Mouse (Mus musculus) stomach, embryonic 15.5 days (tissue): ENCODE measurements at regions not wholly inside any gene's neighbourhood (a gene's known extent, or its start where the extent isn't known, plus 50 kb on each side); places are given as distances from the start of the nearest gene placed in this dataset.

Experiments used
- ATAC-seq: fragments of 200-750 bp; cut with Nextera tagmentation; 2 replicates; pipeline ENCODE4 v1.8.0; 2017; ENCODE audit warnings: low read depth, moderate number of reproducible peaks, moderate TSS enrichment; ENCODE audit not compliant: insufficient read depth, low FRiP score
- H3K27ac ChIP-seq: fragments of 300-500 bp; sonication (generic); 2 replicates; pipeline ENCODE4 v1.5.1; 2015; ENCODE audit warnings: mild to moderate bottlenecking, inconsistent platforms
- H3K27me3 ChIP-seq: fragments of 300-500 bp; sonication (generic); replicated peaks from 2 replicates; pipeline ENCODE4 v1.6.1; 2015; ENCODE audit warnings: inconsistent platforms
- H3K36me3 ChIP-seq: fragments of 300-500 bp; sonication (generic); 2 replicates; pipeline ENCODE4 v1.6.1; 2015; ENCODE audit warnings: inconsistent platforms
- H3K4me1 ChIP-seq: fragments of 300-500 bp; sonication (generic); 2 replicates; pipeline ENCODE4 v1.6.1; 2015; ENCODE audit warnings: inconsistent platforms
- H3K4me2 ChIP-seq: fragments of 300-500 bp; sonication (generic); 2 replicates; pipeline ENCODE4 v1.6.1; 2015; ENCODE audit warnings: mild to moderate bottlenecking, inconsistent platforms
- H3K4me3 ChIP-seq: fragments of 300-500 bp; sonication (generic); replicated peaks from 2 replicates; pipeline ENCODE4 v1.5.1; 2015; ENCODE audit warnings: inconsistent platforms
- H3K9ac ChIP-seq: fragments of 300-500 bp; sonication (generic); 2 replicates; pipeline ENCODE4 v1.6.1; 2015; ENCODE audit warnings: inconsistent platforms
- H3K9me3 ChIP-seq: fragments of 300-500 bp; sonication (generic); 2 replicates; pipeline ENCODE4 v1.6.1; 2016; ENCODE audit warnings: inconsistent platforms
- WGBS: fragments of 180-500 bp; shearing (Covaris S2); methylation state at CpG from one replicate; pipeline ENCODE4 v1.1.7; 2015; 5-methylcytosine and 5-hydroxymethylcytosine counted together

GRCm38 (mm10) chr11:38715697-38716096, 1479.9 kb upstream of the Tenm2 start:
- Histone ChIP-seq H3K27ac (no peak overlapping the region), H3K36me3 (no peaks in the 10 kb centered on the region), H3K9ac (no peak overlapping the region), H3K27me3 (no peaks in the 10 kb centered on the region), H3K9me3 (no peaks in the 10 kb centered on the region), H3K4me2 (no peak overlapping the region), H3K4me3 (no peak overlapping the region), H3K4me1 (no peaks in the 10 kb centered on the region)
- 77% methylated on average over 3 of the region's 3 CpGs for WGBS
- no peak for ATAC-seq

DNA sequence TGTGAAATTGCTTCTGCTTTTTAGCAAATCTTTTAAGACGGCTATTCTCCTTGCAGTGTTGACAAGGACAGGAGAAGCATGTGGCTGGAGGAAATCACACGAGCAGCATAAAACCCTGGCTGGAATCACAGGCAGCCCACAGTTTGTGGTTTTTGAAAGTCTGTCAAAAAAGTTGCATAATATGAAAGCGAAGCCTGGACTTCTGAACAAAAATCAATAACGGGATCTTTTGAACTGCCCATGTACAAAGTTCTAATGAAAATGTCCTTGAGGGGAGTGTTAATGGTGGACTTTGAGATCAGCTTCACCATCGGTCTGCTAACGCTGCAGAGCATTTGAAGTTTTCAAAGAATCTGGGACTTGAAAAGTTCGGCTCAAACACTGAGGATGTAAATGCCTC, 1445.5 kb upstream of the Tenm2 start:
- Histone ChIP-seq H3K9me3 (no peaks in the 10 kb centered on the region), H3K4me1 (no peaks in the 10 kb centered on the region), H3K9ac (no peak overlapping the region), H3K27me3 (no peaks in the 10 kb centered on the region), H3K27ac (no peak overlapping the region), H3K4me3 (no peak overlapping the region), H3K36me3 (no peaks in the 10 kb centered on the region), H3K4me2 (no peak overlapping the region)
- ATAC-seq = no peak
- 58% methylated on average over 7 of the region's 7 CpGs for WGBS

- H3K36me3 ChIP-seq = no peaks in the 10 kb centered on the region
- ATAC-seq = no peak
- no peak overlapping the region for H3K27ac ChIP-seq
- WGBS = 23% methylated on average over 5 of the region's 5 CpGs
- no peak overlapping the region for H3K9ac ChIP-seq
- no peaks in the 10 kb centered on the region for H3K27me3 ChIP-seq
- no peaks in the 10 kb centered on the region for H3K9me3 ChIP-seq
- no peaks in the 10 kb centered on the region for H3K4me1 ChIP-seq
- no peak overlapping the region for H3K4me2 ChIP-seq
- no peak overlapping the region for H3K4me3 ChIP-seq
Observed at GRCm38 (mm10) chr11:38673367-38674056, 1437.7 kb upstream of the Tenm2 start.
